In genomic region chr3:50905274-50905992, GRCm38 (mm10) we compare ENCODE assay signal across 8 mouse cellular contexts.
DNase-seq lines count a peak whose midpoint lies in the region; ATAC-seq and TF ChIP-seq lines count a peak whose summit lies in the region.

No protein-coding gene starts in this region.

- TF ChIP-seq POLR2A in limb, embryonic 14.5 days (IDR thresholded peaks at IDR 0.05; ENCODE audit: borderline replicate concordance, extremely low read depth, insufficient read depth, insufficient read length) = no peak

- no peak for TF ChIP-seq CTCF in Patski (IDR thresholded peaks at IDR 0.05)

- intact Hi-C loops in left cerebral cortex, postnatal 4 days (cut with DNase I) = loop anchor here (5.0 to 10.0 kb wide), 4 partner anchors 269 to 1811 kb away; no protein-coding TSS in a partner anchor

- H3K4me1 ChIP-seq in hindbrain, embryonic 15.5 days (replicated peaks) = peaks cover 29% of the 10 kb centered on the region
- H3K4me1 ChIP-seq in limb, embryonic 14.5 days (ENCODE audit: control insufficient read depth, insufficient read depth, low read length) = peaks cover 32% of the 10 kb centered on the region
- H3K4me1 ChIP-seq in neural tube, embryonic 11.5 days (ENCODE audit: control insufficient read depth, insufficient read depth, low read length) = 0 out of 2 replicates have a peak, but pooled peaks cover 3% of the 10 kb centered on the region

- WGBS in hindbrain, embryonic 15.5 days = 12% methylated on average over 16 of the region's 16 CpGs
- 13% methylated on average over 16 of the region's 16 CpGs for WGBS in limb, embryonic 14.5 days
- 15% methylated on average over 16 of the region's 16 CpGs for WGBS in neural tube, embryonic 11.5 days

- in situ Hi-C loops in Patski (cut with MboI; ENCODE audit: low pct_unique_long_range_greater_than_20kb) = loop anchor here (5.0 to 10.0 kb wide), 4 partner anchors 212 to 1813 kb away; no protein-coding TSS in a partner anchor

- POLR2A ChIA-PET in Patski (lab: Charles Lee) = no interaction called here

- no peaks in the 10 kb centered on the region for H3K9me3 ChIP-seq in hindbrain, embryonic 15.5 days
- H3K9me3 ChIP-seq in limb, embryonic 14.5 days (ENCODE audit: control insufficient read depth, low read length) = no peaks in the 10 kb centered on the region
- H3K9me3 ChIP-seq in neural tube, embryonic 11.5 days (ENCODE audit: control insufficient read depth, low read length) = no peaks in the 10 kb centered on the region

- ATAC-seq in Patski = peak; percentile 27
- no peak; the same call in 1 of the 2 replicates for ATAC-seq in hindbrain, embryonic 15.5 days (ENCODE audit: low FRiP score, low read depth)
- peak; percentile 36 for ATAC-seq in limb, embryonic 14.5 days (ENCODE audit: low FRiP score, low read depth)
- ATAC-seq in neural tube, embryonic 11.5 days (ENCODE audit: insufficient read depth, low FRiP score, low TSS enrichment) = peak; percentile 29; the same call in 1 of the 2 replicates

- H3K4me3 ChIP-seq in hindbrain, embryonic 15.5 days = peak overlapping the region; percentile 30; the same call in 1 of the 2 replicates
- no peak overlapping the region for H3K4me3 ChIP-seq in limb, embryonic 14.5 days (replicated peaks; ENCODE audit: low read length)
- no peak overlapping the region for H3K4me3 ChIP-seq in neural tube, embryonic 11.5 days (ENCODE audit: low read depth, low read length)

- no peak for DNase-seq in Patski (ENCODE audit: low read depth, low spot score)
- peak; percentile 19 to 22 for DNase-seq in cerebellum, postnatal 25 days
- no peak for DNase-seq in limb, embryonic 14.5 days (ENCODE audit: low spot score)
- peak; percentile 25 for DNase-seq in neural tube, embryonic 11.5 days (ENCODE audit: low spot score)
- no peak for DNase-seq in spleen, postnatal 14 days (ENCODE audit: low spot score in 2 of 2)
- no peak for DNase-seq in gastrocnemius, postnatal 10 days
- DNase-seq in left cerebral cortex, postnatal 4 days = no peak

- H3K4me2 ChIP-seq in hindbrain, embryonic 15.5 days = peak overlapping the region; percentile 53
- peak overlapping the region; percentile 50 for H3K4me2 ChIP-seq in limb, embryonic 14.5 days (replicated peaks; ENCODE audit: low read depth, low read length, severe bottlenecking)
- H3K4me2 ChIP-seq in neural tube, embryonic 11.5 days (ENCODE audit: low read depth) = peak overlapping the region; percentile 25

- no peaks in the 10 kb centered on the region for H3K36me3 ChIP-seq in hindbrain, embryonic 15.5 days
- no peaks in the 10 kb centered on the region for H3K36me3 ChIP-seq in limb, embryonic 14.5 days (ENCODE audit: control insufficient read depth, insufficient read depth, low read length)
- no peaks in the 10 kb centered on the region for H3K36me3 ChIP-seq in neural tube, embryonic 11.5 days (ENCODE audit: control insufficient read depth, insufficient read depth, low read length)

- H3K9ac ChIP-seq in hindbrain, embryonic 15.5 days = no peak overlapping the region
- H3K9ac ChIP-seq in limb, embryonic 14.5 days (ENCODE audit: low read depth, low read length, severe bottlenecking) = no peak overlapping the region
- H3K9ac ChIP-seq in neural tube, embryonic 11.5 days (ENCODE audit: low read length) = no peak overlapping the region

- peak overlapping the region; percentile 73 for H3K27ac ChIP-seq in hindbrain, embryonic 15.5 days (replicated peaks)
- peak overlapping the region; percentile 72 for H3K27ac ChIP-seq in limb, embryonic 14.5 days (replicated peaks; ENCODE audit: low read depth, low read length)
- no peak overlapping the region for H3K27ac ChIP-seq in neural tube, embryonic 11.5 days (ENCODE audit: low read depth, low read length)

- CTCF ChIA-PET in Patski (lab: Charles Lee) = interaction anchor here (1.2 to 1.9 kb wide), 8 partner anchors 12 to 605 kb away, joined by 3 to 12 read pairs (median 4); no protein-coding TSS in a partner anchor

- H3K27me3 ChIP-seq in Patski = no peaks in the 10 kb centered on the region
- no peaks in the 10 kb centered on the region for H3K27me3 ChIP-seq in hindbrain, embryonic 15.5 days
- no peaks in the 10 kb centered on the region for H3K27me3 ChIP-seq in limb, embryonic 14.5 days (ENCODE audit: control insufficient read depth, insufficient read depth, low read length)
- no peaks in the 10 kb centered on the region for H3K27me3 ChIP-seq in neural tube, embryonic 11.5 days (ENCODE audit: control insufficient read depth, insufficient read depth, low read length)

Comparison
In these comparisons a context has a peak if more than half of its experiments do, and no peak if none do; other contexts are left out.
1. DNase-seq: peak in cerebellum, postnatal 25 days (2 of 2) and neural tube, embryonic 11.5 days (single experiment); none in Patski (single experiment), limb, embryonic 14.5 days (single experiment), spleen, postnatal 14 days (0 of 2), gastrocnemius, postnatal 10 days (single experiment) and left cerebral cortex, postnatal 4 days (single experiment).
2. Peak in every context shown above with its lines, with median percentiles within 50 percentile points of each other: H3K4me2 ChIP-seq.